Comparison of ENCODE assay signal across 1 mouse cellular context in the genomic region with DNA sequence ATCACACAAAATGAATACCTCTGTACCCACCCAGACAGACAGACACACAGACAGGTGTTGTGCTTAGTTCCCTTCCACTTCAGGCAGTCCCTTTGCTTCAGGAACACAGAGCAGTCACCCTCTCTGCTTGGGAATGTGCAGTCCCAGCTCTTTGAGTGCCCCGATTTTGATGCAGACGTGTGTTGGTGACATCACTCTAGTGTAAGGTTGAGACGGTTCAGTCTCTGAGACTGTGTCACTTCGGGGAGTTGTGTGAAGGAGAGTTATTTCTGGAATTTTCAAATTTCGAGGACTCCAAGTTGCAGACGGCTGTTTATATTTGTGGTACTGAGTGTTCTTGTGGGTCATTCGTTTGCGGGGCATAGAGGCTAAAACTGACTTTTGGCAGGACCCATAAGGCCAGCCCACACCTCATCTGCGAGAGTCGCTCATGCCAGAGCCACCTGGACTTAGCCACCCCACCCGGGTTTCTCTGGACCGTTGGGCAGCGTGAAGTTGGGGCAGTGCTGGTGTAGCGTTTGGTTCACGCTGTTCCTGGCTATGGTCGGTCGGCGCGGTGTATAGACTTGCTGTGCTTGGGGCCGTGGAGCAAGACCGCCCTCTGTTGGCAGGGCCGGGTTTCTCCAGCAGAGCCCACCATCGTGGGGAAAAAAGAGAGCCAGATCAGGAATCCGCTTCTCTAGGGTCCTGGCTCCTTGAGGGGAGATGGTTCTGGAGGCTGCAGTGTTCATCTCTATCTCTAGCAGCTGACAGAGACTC.
TF ChIP-seq lines count a peak whose summit lies in the region.

No protein-coding gene starts in this region.

TF ChIP-seq in CH12.LX, 34 proteins besides CTCF, POLR2A, EP300 and RAD21:
- TF ChIP-seq MAZ (IDR thresholded peaks at IDR 0.05; ENCODE audit: low read depth, low read length), result 0 out of 2 replicates have a peak, but pooled peaks have one; percentile 22
- TF ChIP-seq TCF12 (IDR thresholded peaks at IDR 0.05; ENCODE audit: low read depth, low read length), result no peak; the same call in 1 of the 2 replicates
- peak; percentile 36; the same call in 1 of the 2 replicates for TF ChIP-seq MXI1 (IDR thresholded peaks at IDR 0.05; ENCODE audit: low read depth, low read length)
- no peak for TF ChIP-seq E2F4 (IDR thresholded peaks at IDR 0.05; ENCODE audit: insufficient replicate concordance, low read depth, low read length)
- no peak for TF ChIP-seq MAX (IDR thresholded peaks at IDR 0.05; ENCODE audit: low read length)
- no peak for TF ChIP-seq KAT2A (IDR thresholded peaks at IDR 0.05; ENCODE audit: insufficient replicate concordance, low read length)
- TF ChIP-seq ZC3H11A (IDR thresholded peaks at IDR 0.05; ENCODE audit: low read depth, low read length), result peak; percentile 84
- TF ChIP-seq SMC3 (IDR thresholded peaks at IDR 0.05; ENCODE audit: low read depth, low read length), result peak; percentile 95
- TF ChIP-seq BHLHE40 (IDR thresholded peaks at IDR 0.05; ENCODE audit: low read depth, low read length), result no peak
- no peak for TF ChIP-seq POLR2AphosphoS2 (IDR thresholded peaks at IDR 0.05; ENCODE audit: low read depth, low read length)
- peak; percentile 19; the same call in 1 of the 2 replicates for TF ChIP-seq ELF1 (IDR thresholded peaks at IDR 0.05; ENCODE audit: low read depth, low read length)
- TF ChIP-seq ETS1 (conservative IDR thresholded peaks at IDR 0.05; ENCODE audit: low read depth, low read length), result no peak
- TF ChIP-seq IRF4 (IDR thresholded peaks at IDR 0.05; ENCODE audit: low read depth, low read length), result peak; percentile 14; the same call in 1 of the 2 replicates
- TF ChIP-seq MEF2A (IDR thresholded peaks at IDR 0.05; ENCODE audit: borderline replicate concordance, low read depth, low read length), result peak; percentile 20; the same call in 1 of the 2 replicates
TF ChIP-seq in CH12.LX: peak in this region for 7.
